Mouse (Mus musculus) kidney, postnatal 36 days (tissue): ENCODE data around the gene Fbxo21.

ENCODE experiments used
- DNase-seq, 2 experiments: peaks; one replicate each; pipeline ENCODE4 v3.0.0; 2021 to 2022; ENCODE audit warnings: mixed read lengths in 2 of 2

Fbxo21 gene

DNA sequence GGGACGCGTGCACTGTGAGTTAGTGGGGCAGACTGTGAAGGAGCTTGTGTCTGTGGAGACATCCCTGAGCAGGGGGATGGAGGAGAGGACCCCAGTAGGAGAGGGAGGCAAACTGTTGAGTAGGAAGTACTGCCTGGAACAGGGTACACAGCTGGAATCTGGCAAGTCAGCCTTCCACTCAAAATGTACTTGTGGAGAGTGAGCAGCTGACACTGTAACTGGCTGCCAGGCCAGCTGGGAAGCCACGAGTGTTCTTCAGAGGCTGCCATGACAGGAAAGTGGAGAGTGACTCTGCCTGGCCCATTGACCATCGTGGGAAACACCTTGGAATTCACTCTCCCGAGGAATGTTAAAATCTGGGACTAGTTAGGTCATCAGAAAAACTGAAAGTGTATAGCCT lies 5.4 kb downstream of the Fbxo21 start:
- DNase-seq: no peak

DNA sequence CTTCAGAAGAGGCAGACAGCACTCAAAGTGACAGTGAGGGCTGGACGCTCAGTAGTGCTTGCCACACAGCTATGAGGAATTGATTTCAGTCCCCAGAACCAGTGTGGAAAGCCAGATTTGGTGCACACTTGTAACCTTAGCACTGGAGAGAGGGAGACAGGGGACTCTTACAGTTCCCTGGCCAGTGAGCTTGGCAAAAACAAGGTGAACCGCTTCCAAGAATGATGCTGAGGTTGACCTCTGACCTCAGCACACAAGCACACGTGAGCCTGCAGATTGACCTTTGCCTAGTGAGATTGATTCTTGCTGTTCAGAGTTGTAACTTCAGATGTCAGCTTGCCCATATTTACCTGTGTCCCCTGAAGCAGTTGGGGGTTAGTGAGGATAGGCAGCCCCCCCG lies 9.8 kb downstream of the Fbxo21 start:
- DNase-seq: peak; percentile 77 to 80

DNA sequence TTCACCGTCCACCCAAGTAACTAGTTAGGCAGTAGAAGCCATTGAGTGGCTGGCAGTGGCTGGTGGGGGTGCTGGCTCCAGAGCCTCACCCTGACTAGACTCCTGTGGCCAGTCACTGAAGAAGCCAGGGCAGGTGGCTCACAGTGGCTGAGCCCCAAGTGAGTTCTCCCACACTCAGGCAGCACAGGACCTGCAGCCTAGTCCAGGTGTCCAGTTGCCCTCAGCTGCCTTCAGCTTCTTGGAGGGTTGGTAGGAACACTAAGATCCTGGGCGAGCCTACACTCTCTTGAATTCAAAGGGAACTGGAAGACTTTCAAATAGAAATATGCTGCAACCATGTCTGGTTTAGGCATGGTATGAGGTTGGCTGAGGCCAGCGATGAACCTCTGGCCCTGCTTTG lies 11.4 kb downstream of the Fbxo21 start:
- DNase-seq: no peak

DNA sequence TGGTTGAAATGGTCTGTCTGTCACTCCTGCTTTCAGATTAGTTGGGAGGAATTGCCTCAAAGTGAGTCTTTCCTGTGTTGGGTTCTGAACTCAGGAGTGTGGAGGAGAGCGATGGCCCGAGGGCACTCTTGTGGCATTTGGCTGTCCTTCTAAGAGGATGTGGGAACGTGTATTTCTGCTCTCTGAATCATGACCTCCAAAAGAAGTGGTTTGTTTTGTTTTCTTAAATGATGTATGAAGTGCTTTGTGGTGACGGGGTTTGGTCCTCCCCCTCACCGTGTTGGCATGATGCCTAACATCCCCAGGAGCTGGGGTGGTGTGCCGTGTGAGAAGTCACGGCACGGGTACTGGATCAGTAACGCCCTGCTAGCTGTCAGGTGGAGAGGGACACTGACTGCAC lies 11.8 kb downstream of the Fbxo21 start:
- DNase-seq: no peak

DNA sequence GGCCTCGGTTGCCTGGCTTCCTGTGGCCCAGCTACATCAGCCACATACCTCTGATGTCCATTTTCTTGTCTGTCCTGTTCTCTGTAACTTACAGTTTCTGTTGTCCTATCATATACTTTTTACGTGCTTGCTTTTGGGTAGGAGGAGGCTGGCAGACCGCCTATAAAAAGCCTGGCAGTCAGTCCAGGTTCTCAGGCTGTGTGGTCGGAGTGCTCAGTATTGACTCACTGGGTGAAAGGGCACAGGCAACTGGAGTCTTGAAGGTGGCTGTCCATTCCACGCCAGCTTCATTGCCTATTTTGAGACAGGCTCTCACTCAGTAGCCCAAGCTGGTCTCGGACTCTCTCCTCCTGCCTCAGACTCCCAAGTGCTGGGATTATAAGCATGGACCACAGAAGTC lies 13.2 kb downstream of the Fbxo21 start:
- peak; percentile 65 to 73 for DNase-seq

DNA sequence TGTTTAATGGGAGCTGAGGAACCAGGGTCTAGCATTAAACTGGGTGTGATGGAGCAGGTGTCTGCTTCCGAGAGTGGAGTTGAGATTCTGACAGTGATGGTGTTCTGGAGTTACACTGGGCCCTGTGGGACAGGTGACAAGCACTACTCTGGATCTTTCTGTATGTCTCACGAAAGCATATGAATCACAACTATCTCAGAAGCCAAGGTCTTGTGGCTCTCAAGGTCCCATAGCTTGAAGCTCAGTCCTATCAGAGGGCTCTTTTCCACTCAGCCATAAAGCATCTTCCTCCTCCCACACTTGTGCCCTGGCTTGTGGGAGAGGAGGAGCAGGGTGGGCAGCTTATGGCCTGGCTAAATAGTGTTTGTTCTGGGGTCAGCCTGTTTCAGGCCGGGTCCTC lies 14.4 kb downstream of the Fbxo21 start:
- DNase-seq: no peak

DNA sequence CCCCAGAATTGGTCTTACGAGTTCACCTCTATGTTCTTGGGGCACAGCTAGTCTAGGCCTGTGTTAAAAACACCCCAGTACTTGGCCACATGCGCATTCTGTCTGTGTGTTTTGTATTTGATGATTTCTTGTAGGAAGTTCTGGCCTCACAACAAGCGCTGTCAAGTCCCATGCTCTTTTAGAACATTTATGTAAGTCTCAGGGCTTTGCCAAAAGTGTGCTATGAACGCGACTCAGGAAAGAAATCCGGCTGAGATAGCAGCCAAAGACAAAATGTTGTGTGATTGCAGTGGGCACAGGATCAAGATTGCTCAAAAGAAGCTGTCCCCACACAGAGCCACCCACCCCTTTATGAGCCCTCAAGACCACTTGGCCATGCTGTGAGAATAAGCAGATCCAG lies 17.0 kb downstream of the Fbxo21 start:
- no peak for DNase-seq

DNA sequence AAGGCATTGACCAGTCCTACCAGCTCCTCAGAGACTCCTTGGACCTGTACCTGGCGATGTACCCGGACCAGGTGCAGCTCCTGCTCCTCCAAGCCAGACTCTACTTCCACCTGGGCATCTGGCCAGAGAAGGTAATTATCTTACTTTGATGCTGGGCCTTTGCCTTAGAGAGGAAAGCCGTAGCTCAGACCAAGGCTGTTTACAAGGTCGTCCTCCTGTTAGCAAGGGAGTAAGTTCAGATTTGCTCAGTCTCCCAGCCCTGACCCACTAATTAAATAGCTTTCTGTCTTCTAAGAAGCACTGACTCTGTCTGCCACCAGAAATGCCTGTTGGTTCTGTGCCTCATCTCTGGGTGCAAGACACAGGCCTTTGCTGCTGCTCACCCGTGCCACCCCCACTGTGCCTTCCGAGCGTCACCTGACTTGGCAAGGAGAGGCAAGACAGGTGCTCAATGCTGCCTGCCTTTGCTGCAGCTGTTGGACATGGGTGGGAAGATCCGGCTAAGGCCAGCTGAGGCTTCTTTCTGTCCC lies 18.9 kb downstream of the Fbxo21 start:
- DNase-seq: peak; percentile 79 to 81

DNA sequence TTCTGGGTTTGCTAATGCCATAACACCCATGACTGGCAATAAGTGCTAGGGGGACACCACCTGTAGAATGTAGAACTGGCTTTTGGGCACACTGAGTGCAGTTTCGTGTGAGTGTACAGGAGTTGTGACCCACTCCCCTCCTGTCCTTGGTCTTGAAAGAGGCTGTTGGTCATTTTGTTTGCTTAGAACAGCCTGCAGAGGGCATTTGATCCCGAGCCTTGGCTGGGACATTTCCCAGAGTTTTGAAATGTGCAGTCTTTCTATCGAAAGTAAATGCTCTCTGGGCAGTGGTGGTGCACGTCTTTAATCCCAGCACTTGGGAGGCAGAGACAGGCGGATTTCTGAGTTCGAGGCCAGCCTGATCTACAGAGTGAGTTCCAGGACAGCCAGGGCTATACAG lies 19.4 kb downstream of the Fbxo21 start:
- no peak for DNase-seq

DNA sequence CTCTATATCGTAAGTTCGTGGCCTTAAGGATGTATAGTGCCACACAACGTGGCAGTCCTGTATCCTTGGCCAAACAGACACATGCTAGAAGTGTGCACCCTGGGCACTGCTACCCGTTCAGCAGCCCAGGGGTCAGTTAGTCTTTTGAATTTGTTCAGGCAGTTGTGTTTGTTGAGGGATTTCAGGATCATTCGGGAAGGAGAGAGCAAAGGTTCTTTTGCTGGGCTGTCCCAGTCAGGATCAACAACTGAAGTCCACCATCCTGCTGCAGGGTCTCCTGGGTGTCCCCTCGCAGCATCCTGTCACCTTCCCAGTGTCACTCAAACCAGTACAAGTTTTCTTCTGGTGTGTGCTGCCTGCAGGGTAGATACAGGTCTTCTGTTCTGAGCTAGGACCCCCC lies 20.1 kb downstream of the Fbxo21 start:
- DNase-seq: no peak

DNA sequence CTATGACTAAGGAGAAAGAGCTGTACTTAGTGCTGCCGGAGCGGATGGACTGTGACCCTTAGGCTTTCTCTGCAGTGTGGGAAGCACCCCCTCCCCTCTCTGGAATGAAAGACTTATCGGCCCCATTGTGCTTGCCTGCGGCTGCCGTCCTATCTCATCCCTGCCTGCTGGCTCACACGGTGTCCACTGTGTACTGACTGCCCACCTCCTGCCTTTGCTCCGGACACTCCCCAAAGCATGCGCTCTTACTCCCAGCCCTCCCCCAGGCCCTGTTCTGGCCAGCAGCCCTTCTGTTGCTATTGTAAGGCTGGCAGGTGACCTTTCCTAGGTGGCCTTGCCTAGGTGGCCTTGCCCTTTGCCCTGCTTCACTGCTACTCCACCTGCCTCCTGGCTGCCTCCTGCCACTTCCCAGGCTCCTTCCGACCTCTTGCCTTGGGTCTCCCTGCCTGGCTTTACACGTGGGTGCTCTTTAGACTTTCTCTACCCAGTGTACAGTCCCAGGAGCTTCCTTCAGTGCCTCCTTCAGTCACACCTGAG lies 21.0 kb downstream of the Fbxo21 start:
- DNase-seq: peak; percentile 79

DNA sequence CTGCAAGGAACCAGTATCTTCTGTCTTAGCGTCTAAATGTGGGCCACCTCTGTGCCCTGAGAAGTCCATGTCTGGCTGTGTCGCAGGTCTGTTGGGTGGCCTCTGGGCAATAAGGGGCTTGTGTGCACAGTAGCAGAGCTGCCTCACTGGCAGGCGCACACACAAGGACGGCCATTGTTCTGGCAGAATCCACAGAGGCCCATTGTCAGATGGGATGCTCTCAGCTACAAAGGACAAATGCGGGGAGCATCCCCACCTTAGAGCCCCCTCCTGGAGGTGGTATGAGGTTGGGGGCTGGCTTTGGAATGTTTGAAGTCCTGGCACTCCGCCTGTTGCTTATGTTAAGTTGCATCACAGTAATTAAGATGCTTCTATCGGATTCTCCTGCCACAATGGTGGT lies 22.5 kb downstream of the Fbxo21 start:
- no peak for DNase-seq

DNA sequence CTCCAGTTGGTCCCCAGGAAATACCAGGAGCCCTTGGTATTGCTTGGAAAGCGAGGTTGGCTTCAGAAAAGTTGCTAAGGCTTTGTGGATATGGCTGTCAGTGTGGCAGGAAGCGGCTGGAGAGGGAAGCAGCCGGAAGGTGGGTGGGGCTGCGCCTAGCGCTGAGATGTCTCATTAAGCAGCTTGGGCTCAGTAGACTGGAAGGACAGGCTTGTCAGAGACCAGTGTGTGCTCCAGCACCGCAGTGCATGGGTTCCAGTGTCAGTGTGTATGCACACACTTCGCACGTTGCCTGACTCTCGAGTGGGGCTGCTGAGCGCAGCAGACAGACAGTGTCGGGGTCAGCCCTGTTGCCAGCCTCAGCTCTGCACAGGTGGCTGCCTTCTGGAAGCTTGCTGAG lies 23.1 kb downstream of the Fbxo21 start:
- no peak for DNase-seq

DNA sequence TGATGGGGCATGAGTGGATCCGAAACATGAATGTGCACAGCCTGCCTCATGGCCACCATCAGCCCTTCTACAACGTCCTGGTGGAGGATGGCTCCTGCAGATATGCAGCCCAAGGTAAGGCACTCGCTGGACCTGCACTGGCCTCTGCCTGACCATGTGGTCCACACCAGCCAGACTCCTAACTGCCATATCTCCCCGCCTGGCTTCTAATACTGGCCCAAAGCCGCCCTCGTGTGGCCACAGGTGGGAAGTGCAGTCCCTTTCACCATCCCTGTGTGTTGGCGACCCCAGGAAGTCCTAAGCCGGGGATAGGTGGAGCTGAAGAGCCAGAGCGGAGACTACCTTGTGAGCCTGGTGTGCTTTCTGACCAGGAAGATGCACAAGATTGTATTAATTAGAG lies 25.5 kb downstream of the Fbxo21 start:
- DNase-seq: peak; percentile 71 to 85

DNA sequence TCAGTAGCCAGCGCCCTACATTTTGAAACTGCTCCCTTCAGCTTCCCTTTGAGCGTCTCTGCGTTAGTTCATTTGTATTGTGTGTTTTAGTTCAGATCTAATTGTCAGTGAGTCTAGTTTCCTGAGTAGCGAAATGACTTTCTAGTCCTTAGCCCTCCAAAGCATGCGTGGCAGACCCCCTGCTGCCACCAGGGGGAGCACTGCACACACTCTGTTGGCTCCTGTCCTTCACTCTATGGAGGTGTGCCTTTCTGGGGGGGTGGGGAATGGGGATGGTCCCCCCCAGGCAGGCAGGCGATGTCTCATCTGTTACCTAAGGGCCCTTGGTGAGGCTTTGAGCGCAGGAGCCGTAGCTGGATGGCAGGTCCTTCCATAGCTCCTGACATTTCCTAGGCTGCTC lies 28.1 kb downstream of the Fbxo21 start:
- peak; percentile 54 to 85 for DNase-seq

DNA sequence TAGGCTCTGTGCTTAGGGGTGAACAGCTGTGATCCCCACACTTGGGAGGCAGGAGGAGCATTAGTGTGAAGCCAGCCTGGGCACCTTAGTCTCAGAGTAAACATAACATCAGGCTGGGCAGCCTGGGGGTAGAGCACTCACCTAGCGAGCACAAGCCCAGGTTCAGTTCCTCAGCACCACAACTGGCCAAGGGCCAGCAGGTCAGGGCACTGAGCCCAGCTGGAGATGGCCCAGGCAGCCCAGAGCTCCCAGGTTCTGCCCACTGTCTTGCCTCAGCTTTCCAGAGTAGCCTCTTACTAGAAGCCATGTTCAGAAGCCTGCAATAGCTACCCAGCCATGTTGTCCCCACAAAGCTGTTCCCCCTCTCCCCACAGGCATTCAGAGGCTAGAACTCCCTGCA lies 29.2 kb downstream of the Fbxo21 start:
- DNase-seq: peak; percentile 63 to 78

DNA sequence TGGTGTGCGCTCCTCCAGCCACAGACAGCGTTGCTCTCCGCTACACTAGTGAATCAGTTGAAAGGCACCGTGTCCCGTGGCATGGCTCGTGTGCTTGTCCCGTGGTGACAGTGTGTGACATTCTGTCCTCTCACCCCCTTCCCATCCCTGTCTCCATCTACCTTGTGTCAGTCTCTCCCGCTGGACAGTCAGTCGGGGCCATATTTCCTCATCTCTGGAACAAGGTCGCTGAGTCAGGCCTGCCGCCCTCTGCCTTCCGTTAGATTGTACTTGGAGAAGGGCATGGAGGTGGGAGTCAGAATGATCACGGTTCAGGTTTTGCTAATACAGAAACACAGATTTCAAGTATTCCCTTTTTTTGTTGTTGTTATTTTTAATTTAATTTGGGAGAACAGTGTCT lies 31.8 kb downstream of the Fbxo21 start:
- no peak for DNase-seq

DNA sequence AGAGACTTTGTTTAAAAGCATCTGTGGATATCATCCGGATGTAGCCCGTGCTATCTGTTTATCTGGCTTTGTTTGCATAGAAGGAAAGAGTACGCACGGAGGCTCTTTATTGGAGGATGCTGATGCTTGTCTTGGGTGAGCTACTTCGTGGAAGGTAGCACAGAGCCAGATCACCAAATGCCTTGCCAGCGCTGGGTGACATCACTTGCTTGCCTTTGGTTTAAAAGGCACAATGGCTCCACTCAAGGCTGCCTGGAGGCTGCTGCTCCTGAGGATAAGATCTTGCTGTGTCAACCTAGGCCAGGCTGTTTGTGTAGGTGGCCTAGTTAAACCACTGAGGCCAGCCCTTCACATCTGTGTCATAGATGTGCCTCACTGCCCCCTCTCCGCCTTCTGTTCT lies 34.3 kb downstream of the Fbxo21 start:
- DNase-seq: no peak

DNA sequence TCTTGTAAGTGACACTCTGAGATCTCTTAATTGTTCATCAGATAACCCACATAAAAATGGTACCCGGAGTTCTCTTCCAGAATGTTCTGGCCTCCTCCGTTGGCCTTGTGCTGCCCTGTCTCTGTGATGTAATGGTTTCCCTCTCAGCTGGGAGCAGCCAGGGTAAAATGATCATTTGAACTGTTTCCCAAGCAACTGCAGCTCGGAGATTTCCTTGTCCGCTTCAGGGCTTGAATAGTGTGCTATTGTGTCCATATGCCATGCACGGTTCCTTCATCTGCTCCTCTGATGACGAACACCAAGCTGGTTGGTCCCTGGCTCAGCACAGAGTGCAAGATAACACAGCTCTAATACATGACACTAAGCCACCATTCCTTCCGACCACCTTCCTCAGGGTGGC lies 35.3 kb downstream of the Fbxo21 start:
- DNase-seq: no peak

DNA sequence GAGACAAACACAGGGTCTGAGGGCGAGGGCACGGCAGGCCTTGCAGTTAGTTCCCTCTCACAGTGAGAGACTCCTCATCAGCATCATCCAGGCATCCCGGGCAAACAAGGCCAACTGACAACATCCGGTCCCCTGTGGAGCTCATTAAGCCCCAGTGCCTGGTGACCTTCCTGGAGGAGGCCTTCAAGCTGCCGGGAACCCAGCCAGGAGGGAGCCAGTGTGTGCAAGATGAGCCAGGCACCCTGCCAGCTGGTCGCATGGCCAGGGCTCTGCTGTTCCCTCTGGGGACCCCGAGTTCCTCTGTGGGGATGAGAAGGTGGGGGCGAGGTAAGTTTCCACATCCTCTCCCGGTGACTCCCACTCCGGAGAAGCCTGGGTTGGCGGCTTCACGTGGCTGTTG lies 38.5 kb downstream of the Fbxo21 start:
- DNase-seq: peak; percentile 88 to 92

DNA sequence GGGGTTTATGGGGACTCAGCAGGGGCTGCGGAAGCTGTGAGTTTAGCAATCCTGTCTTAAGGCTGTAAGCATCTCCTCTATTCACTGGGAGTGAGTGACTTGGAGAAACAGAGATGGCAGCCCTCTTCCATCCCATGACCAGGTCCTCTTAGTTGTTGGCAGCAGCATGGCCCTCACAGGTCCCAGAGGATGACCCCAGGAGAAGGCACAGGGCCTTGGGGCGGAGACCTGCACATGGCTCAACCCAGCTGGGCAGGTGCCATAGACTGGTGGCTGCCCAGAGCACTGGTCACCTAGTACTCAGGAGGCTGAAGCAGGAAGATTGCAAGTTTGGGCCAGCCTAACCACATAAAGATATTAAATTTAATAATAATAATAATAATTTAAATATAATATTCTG lies 39.1 kb downstream of the Fbxo21 start:
- peak in 1 of 2 experiments; percentile 46 for DNase-seq

DNA sequence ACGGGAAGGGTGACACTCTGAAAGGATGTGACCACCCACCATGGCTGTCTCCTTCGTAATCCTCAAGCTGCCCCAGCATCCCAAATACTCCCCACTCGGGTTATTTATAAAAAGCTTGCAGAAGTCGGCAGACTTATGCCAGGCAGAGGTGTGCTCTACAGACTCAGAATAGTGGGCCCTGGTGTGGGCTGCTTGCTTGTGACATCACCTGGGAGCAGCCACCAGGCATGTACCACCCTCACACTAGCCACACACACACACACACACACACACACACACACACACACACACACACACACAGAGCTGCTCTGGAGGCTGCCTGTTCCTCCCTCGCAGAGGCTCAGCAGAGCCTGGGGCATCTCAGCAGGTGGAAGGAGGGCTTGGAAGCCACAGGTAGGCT lies 41.0 kb downstream of the Fbxo21 start:
- no peak for DNase-seq

DNA sequence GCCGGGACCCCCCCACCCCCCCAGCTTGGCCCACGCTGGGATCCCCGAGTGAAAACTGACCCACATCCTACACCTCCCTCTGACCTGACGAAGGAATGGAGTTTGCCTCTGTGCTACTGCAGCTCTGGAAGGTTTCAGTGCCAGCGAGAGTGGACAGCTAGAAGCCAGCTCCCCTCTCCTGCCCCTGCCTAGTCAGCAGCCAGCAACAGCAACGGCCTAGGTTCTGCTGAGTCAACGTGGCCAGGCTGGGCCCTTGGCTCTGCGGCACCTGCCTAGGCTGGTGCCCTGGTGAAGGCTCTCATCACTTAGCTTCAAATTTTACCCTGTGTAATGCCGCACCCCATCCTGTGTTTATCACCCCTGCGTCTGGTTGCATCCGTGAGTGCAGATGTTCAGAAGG lies 43.4 kb downstream of the Fbxo21 start:
- peak in 1 of 2 experiments; percentile 34 for DNase-seq

DNA sequence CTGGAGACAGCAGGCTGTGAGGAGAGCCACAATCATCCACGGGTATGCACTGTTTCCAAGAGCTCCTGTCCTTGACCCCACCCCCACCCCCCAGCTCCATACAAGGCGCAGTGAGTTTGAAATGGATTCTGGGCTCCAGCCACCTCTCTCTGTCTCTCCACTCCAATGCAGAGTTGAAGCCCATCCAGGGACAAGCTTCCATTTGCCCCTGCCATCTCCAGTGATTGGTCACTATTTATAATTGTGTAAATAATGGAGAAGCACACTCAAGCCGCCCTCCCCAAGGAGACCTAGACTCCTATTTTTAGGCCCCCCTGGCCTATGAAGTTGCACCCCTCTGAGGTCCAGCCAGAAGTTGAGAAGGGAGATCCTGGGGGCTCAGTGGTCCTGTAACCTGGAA lies 46.5 kb downstream of the Fbxo21 start:
- no peak for DNase-seq

DNA sequence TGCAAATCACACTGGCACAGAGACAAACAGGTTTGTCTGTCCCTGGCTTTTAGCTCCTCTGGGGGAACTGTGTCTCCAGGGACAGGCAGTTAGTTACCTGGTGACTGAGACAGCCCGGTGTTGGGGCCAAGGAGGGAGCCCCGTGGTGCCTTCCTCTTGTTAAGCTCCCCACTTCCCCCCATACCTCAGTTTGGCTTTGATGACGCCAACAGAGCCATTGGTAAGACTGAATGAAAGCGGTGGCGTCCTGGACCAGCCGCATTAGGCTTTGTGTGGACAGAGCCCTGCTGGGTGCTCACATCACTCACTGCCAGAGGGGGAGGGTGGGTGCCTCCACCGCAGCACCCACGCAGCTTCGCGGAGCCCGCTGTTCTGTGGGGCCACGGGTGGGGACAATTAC lies 49.4 kb downstream of the Fbxo21 start:
- DNase-seq: no peak

DNA sequence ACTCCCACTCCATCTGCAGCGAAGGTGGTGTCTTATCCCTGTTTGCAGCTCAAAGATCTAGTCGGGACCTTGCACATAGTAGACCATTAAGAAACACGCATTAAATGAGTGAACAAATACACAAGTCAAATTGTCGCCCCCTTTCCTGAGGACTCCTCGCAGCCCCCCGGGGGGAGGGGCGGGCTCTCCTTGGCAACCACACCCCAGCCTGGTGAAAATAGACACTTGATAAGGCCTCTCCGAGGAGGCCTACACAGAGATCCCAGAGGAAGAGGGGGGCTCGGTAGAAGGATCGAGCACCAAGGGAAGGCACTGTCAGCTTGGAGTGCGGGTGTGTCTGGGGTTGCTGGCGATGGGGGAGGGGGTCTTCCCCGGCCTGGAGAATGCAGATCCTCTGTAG lies 49.8 kb downstream of the Fbxo21 start:
- no peak for DNase-seq
